Mouse (Mus musculus): ENCODE measurements at regions not wholly inside any gene's neighbourhood (a gene's known extent, or its start where the extent isn't known, plus 50 kb on each side); places are given as distances from the start of the nearest gene placed in this dataset.

DNA sequence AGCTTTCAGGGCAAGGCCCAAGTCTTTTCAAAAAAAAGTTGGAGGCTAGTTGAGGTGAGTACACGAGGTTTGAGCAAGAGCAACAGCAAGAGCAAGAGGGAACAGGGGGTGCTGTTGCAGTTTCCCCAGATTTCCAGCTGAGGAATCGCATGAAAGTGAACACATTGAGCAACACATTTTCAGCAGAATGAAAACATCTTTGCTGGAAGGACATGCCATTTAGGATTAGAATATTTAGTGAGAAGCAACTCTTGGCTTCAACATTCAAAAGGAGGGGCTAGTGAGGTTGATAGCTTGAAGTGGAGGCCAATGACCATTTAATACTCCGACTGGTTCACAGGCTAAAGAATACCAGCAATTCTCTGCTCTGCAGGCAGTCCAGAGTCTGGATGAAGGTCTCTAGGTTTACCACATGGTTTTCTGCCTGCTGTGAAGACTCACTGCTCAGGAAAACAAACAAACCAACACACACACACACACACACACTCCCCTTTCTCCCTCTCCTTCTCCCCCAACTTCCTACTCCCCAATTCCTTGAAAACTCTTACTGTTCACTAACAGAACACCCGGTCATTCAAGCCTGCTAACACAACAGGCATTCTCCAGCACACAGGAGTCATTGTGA lies 278.5 kb downstream of the Abcc12 start:
- no peak for TF ChIP-seq FLI1 (IDR thresholded peaks at IDR 0.05; ENCODE audit: low read length)
- no peak for TF ChIP-seq GATA1 (IDR thresholded peaks at IDR 0.05; ENCODE audit: borderline replicate concordance, low read length)
- H3K4me3 ChIP-seq (replicated peaks), result no peak overlapping the region
- H3K9me3 ChIP-seq, result no peaks in the 10 kb centered on the region
- H3K4me1 ChIP-seq, result no peaks in the 10 kb centered on the region
- no peaks in the 10 kb centered on the region for H3K36me3 ChIP-seq (replicated peaks; ENCODE audit: low read length)
- H3K27me3 ChIP-seq (replicated peaks), result no peaks in the 10 kb centered on the region

DNA sequence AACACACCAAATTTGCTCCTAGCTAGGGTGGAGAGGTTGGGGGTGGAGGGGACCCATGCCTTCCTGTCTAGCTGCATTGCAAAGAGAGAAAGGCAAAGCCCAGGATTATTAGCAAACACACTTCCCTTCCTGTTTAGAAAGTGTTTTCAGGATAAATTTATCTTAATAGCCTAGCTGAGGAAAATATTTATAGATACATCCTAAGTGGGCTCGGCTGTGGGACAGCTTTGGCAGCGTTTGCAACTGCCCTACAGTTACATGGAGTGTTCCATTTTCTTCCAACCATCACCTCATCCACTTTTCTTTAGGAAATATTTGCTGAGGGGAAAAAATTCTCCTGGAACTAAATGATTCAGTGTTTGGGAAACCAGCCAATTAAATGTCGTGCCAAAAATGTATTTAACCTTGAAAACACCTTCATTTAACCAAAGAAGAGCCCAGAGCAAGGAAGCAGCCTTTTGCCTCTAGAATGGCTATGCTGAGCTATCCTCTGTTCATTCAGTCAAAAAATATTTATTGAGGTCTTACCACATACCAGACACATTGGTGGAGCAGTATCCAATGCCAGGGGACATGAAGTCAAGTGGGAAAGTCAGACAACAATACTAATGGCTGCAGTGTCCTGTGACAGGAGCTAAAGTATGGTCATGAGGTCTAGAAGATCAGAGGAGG lies 291.6 kb downstream of the Abcc12 start:
- no peaks in the 10 kb centered on the region for H3K4me1 ChIP-seq
- no peaks in the 10 kb centered on the region for H3K27me3 ChIP-seq (replicated peaks)
- TF ChIP-seq GATA1 (IDR thresholded peaks at IDR 0.05; ENCODE audit: borderline replicate concordance, low read length), result no peak
- no peak for TF ChIP-seq FLI1 (IDR thresholded peaks at IDR 0.05; ENCODE audit: low read length)
- no peak overlapping the region for H3K4me3 ChIP-seq (replicated peaks)
- no peaks in the 10 kb centered on the region for H3K36me3 ChIP-seq (replicated peaks; ENCODE audit: low read length)
- H3K9me3 ChIP-seq, result peaks cover 9% of the 10 kb centered on the region

DNA sequence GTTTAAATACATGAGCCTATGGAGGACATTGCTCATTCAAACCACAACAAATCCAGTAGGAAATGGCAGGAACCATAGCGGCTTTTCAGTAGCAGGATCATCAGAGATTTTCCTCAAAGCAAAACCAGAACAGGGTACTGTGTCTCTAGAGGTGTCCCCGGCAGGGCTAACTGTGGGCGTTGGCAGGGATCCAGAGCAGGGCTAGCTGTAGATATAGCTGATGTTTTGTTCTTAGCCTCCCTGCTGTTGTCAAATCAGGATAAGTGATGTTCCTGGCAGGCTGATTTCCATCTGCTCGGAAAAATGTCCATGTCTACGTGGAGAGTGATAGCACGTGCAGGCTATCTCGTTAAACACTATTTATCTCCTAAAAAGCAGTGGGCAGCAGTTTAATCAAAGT lies 297.6 kb downstream of the Abcc12 start:
- TF ChIP-seq GATA1 (IDR thresholded peaks at IDR 0.05; ENCODE audit: borderline replicate concordance, low read length), result no peak
- no peak for TF ChIP-seq FLI1 (IDR thresholded peaks at IDR 0.05; ENCODE audit: low read length)
- Histone ChIP-seq H3K27me3 (replicated peaks) (no peaks in the 10 kb centered on the region), H3K9me3 (peaks cover 12% of the 10 kb centered on the region), H3K4me1 (no peaks in the 10 kb centered on the region), H3K4me3 (replicated peaks) (no peak overlapping the region), H3K36me3 (replicated peaks; ENCODE audit: low read length) (no peaks in the 10 kb centered on the region)

DNA sequence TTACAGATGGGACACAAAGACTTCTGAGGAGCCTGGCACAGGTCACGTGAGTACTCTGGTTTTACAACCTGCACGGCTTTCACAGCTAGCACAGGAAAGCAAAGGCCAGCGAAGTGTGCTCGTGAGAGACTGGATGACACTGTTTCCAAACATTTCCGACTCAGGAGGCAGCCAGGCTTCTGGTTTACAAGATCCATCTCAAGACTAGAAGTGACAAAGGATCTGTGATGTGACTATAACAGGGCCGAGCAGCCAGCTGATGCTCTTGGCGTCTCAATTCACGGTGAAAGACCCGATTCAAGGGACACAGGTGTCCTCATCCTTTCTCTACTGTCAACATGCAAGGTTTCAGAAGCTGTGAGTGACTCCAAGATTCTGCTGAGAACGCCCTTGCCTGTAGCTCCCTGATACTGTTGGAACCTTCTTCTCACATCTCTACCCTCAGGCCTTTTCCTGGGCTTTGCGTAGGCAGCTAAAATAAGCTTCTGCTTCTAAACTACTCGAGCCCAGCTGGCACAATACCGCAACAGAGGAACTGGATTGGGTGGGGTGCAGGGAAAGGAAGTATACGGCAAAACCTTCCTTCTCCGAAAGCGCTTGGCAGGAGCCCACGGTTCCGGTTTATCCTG lies 300.3 kb downstream of the Abcc12 start:
- H3K9me3 ChIP-seq, result peaks cover 12% of the 10 kb centered on the region
- no peaks in the 10 kb centered on the region for H3K27me3 ChIP-seq (replicated peaks)
- no peak for TF ChIP-seq GATA1 (IDR thresholded peaks at IDR 0.05; ENCODE audit: borderline replicate concordance, low read length)
- no peak for TF ChIP-seq FLI1 (IDR thresholded peaks at IDR 0.05; ENCODE audit: low read length)
- H3K4me3 ChIP-seq (replicated peaks), result no peak overlapping the region
- H3K36me3 ChIP-seq (replicated peaks; ENCODE audit: low read length), result no peaks in the 10 kb centered on the region
- H3K4me1 ChIP-seq, result peaks cover 4% of the 10 kb centered on the region

DNA sequence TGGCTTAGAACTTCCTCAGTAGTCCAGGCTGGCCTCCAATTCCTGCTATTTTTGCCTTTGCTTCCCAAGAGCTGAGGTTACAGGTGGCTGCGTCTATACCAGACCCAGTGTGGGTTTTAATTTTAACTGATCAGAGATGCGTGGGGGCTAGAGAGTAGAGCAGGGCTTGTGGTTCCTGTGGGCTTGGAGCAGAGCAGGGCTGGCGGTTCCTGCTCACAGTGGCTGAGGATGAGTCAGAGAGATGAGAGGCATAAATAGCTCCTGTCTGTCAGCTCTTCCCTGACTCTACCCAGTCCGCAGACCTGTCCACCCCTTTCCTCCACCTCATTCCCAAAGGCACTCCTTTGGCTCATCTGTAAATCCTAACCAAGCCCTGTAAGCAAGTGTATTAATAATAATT lies 304.8 kb downstream of the Abcc12 start:
- peak overlapping the region; percentile 33 for H3K4me3 ChIP-seq (replicated peaks)
- no peaks in the 10 kb centered on the region for H3K9me3 ChIP-seq
- H3K4me1 ChIP-seq, result peaks cover 4% of the 10 kb centered on the region
- no peaks in the 10 kb centered on the region for H3K36me3 ChIP-seq (replicated peaks; ENCODE audit: low read length)
- no peaks in the 10 kb centered on the region for H3K27me3 ChIP-seq (replicated peaks)
- no peak for TF ChIP-seq FLI1 (IDR thresholded peaks at IDR 0.05; ENCODE audit: low read length)
- TF ChIP-seq GATA1 (IDR thresholded peaks at IDR 0.05; ENCODE audit: borderline replicate concordance, low read length), result no peak

DNA sequence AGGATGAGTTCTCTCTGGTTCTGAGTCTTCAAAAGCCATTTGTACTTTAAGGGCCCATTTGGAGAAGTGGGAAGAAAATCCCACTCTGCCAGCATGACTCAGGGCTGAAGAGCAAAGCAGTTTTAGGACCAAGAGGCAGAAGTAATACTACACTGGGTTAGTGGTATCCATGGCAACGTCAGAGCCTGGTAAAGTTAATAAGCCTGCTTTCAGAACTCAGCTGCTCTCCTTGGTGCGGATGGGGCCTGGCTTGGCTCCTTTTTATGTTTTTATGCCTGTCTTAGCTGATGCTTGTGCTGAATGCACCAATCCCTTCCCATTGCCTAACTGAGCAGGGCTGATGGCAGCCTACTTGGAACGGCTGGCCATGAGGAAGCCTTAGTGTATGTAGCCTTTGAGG lies 306.7 kb downstream of the Abcc12 start:
- no peaks in the 10 kb centered on the region for H3K27me3 ChIP-seq (replicated peaks)
- TF ChIP-seq FLI1 (IDR thresholded peaks at IDR 0.05; ENCODE audit: low read length), result no peak
- no peak for TF ChIP-seq GATA1 (IDR thresholded peaks at IDR 0.05; ENCODE audit: borderline replicate concordance, low read length)
- peaks cover 4% of the 10 kb centered on the region for H3K4me1 ChIP-seq
- no peak overlapping the region for H3K4me3 ChIP-seq (replicated peaks)
- H3K36me3 ChIP-seq (replicated peaks; ENCODE audit: low read length), result no peaks in the 10 kb centered on the region
- H3K9me3 ChIP-seq, result no peaks in the 10 kb centered on the region

DNA sequence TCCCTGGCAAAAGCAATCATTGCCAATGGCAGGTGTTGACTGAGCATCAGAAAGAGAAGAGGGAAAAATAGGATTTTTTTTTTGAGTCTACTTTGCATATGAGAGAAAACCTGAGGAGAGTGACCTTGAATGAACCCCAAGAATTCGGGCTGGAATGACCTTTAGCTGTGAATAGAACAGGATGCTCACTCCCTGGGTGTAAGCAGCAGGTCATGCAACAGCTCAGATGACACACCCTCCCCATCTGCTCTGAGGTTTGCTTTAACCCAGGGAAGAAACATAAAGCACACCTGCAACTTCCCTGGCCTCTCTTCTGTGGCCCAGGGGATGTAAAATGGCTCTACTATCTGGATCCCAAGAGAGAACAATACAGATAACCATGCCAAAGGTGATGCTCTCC lies 307.9 kb downstream of the Abcc12 start:
- TF ChIP-seq GATA1 (IDR thresholded peaks at IDR 0.05; ENCODE audit: borderline replicate concordance, low read length) (no peak), FLI1 (IDR thresholded peaks at IDR 0.05; ENCODE audit: low read length) (no peak)
- no peaks in the 10 kb centered on the region for H3K27me3 ChIP-seq (replicated peaks)
- no peaks in the 10 kb centered on the region for H3K9me3 ChIP-seq
- H3K4me3 ChIP-seq (replicated peaks), result no peak overlapping the region
- H3K4me1 ChIP-seq, result peaks cover 4% of the 10 kb centered on the region
- H3K36me3 ChIP-seq (replicated peaks; ENCODE audit: low read length), result no peaks in the 10 kb centered on the region

DNA sequence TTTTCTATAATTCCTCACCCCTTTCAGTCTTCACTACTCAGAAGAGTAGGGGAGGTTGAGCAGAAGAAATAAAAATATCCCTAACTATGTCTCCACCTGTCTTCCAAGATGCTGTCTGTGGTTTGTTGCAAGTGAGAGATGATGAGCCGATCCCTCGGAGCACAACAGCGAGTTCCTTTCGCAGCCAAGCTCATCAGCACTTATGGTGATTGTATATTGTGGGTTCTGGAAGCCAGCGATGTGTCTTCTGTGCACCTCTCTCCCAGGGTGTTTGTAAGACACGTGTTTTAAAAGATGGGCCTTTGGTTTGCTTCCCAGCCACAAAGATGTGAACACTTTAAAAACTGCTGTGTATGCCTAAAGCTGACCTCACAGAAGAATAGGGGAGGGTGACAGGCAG lies 309.0 kb downstream of the Abcc12 start:
- H3K9me3 ChIP-seq, result no peaks in the 10 kb centered on the region
- peaks cover 4% of the 10 kb centered on the region for H3K4me1 ChIP-seq
- no peaks in the 10 kb centered on the region for H3K27me3 ChIP-seq (replicated peaks)
- no peaks in the 10 kb centered on the region for H3K36me3 ChIP-seq (replicated peaks; ENCODE audit: low read length)
- H3K4me3 ChIP-seq (replicated peaks), result no peak overlapping the region
- TF ChIP-seq FLI1 (IDR thresholded peaks at IDR 0.05; ENCODE audit: low read length) (no peak), GATA1 (IDR thresholded peaks at IDR 0.05; ENCODE audit: borderline replicate concordance, low read length) (no peak)

DNA sequence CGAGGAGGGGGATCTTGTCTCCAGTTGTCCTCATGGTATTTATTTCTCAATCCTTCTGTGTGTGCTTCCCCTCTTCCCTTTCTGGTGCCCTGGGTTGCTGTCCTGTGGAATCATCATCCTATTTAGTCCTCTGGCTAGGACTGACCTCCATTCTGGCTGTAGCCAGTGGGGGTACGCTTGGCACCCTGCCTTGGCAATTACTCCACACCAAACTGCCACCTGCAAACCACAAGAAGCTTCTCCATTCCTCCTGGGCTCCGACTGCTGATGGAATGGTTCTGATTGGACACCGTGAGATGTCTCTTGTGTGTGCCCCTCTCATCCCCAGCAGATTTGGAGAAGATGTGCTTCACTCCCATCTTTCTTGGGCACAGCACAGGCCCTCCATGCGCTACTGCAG lies 322.5 kb downstream of the Abcc12 start:
- Histone ChIP-seq H3K36me3 (replicated peaks; ENCODE audit: low read length) (no peaks in the 10 kb centered on the region), H3K27me3 (replicated peaks) (no peaks in the 10 kb centered on the region), H3K9me3 (no peaks in the 10 kb centered on the region), H3K4me3 (replicated peaks) (no peak overlapping the region), H3K4me1 (no peaks in the 10 kb centered on the region)
- TF ChIP-seq GATA1 (IDR thresholded peaks at IDR 0.05; ENCODE audit: borderline replicate concordance, low read length), result no peak
- no peak for TF ChIP-seq FLI1 (IDR thresholded peaks at IDR 0.05; ENCODE audit: low read length)

DNA sequence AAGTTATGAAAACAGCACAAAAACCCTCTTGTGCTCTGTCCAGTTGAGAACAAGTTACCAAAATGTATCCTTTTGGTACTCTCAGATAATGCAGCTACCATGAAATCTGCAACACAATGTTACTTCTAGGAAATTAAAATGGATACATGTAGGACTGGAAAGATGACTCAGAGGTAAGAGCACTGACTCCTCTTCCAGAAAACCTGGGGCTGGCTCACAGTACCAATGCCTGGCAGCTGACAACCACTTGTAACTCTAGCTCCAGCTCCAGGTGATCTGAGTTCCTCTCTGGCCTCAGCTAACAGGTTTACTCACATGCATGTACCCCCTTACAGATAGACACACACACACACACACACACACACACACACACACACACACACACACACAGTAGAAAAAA lies 325.1 kb downstream of the Abcc12 start:
- H3K27me3 ChIP-seq (replicated peaks), result no peaks in the 10 kb centered on the region
- TF ChIP-seq GATA1 (IDR thresholded peaks at IDR 0.05; ENCODE audit: borderline replicate concordance, low read length) (no peak), FLI1 (IDR thresholded peaks at IDR 0.05; ENCODE audit: low read length) (no peak)

More for the DNA sequence above, 325.1 kb downstream of the Abcc12 start:
- no peaks in the 10 kb centered on the region for H3K4me1 ChIP-seq
- H3K9me3 ChIP-seq, result no peaks in the 10 kb centered on the region
- no peaks in the 10 kb centered on the region for H3K36me3 ChIP-seq (replicated peaks; ENCODE audit: low read length)
- H3K4me3 ChIP-seq (replicated peaks), result no peak overlapping the region
